Mouse (Mus musculus) MEL (cell line): ENCODE measurements at regions not wholly inside any gene's neighbourhood (a gene's known extent, or its start where the extent isn't known, plus 50 kb on each side); places are given as distances from the start of the nearest gene placed in this dataset.

ENCODE experiments used
- CTCF ChIP-seq, 3 experiments: IDR thresholded peaks in 2 of 3; conservative IDR thresholded peaks in 1 of 3; 2 replicates each; pipeline ENCODE4 v1.5.1; 2011 to 2012; ENCODE audit warnings: low read length in 3 of 3, low read depth in 2 of 3, mild to moderate bottlenecking in 2 of 3, improper control_type of control experiment in 1 of 3, inconsistent platforms in 1 of 3, mixed read lengths in 1 of 3, moderate library complexity in 1 of 3; ENCODE audit not compliant: control insufficient read depth in 1 of 3, insufficient read depth in 1 of 3, poor library complexity in 1 of 3, severe bottlenecking in 1 of 3
- ETS1 ChIP-seq: IDR thresholded peaks from 2 replicates; pipeline ENCODE4 v1.6.1; 2012; ENCODE audit warnings: low read depth, mild to moderate bottlenecking, inconsistent platforms, low read length, improper control_type of control experiment, moderate library complexity
- MAFK ChIP-seq: IDR thresholded peaks from 2 replicates; pipeline ENCODE4 v1.6.1; 2011; ENCODE audit warnings: low read depth, mild to moderate bottlenecking, low read length, improper control_type of control experiment, borderline replicate concordance
- MAX ChIP-seq: IDR thresholded peaks from 2 replicates; pipeline ENCODE4 v1.6.1; 2011; ENCODE audit warnings: low read length, improper control_type of control experiment
- NRF1 ChIP-seq: IDR thresholded peaks from 2 replicates; pipeline ENCODE4 v1.6.1; 2014; ENCODE audit warnings: low read depth, mild to moderate bottlenecking, inconsistent platforms, low read length, improper control_type of control experiment, moderate library complexity; ENCODE audit not compliant: poor library complexity, insufficient read depth, severe bottlenecking
- POLR2A ChIP-seq, 2 experiments: IDR thresholded peaks; 2 replicates each; pipeline ENCODE4 v1.6.1; 2011 to 2012; ENCODE audit warnings: low read length in 2 of 2, mild to moderate bottlenecking in 2 of 2, control low read depth in 1 of 2, improper control_type of control experiment in 1 of 2, low read depth in 1 of 2, moderate library complexity in 1 of 2; ENCODE audit not compliant: control insufficient read depth in 1 of 2, insufficient read depth in 1 of 2, poor library complexity in 1 of 2
- UBTF ChIP-seq: IDR thresholded peaks from 2 replicates; pipeline ENCODE4 v1.6.1; 2012; ENCODE audit warnings: low read depth, mild to moderate bottlenecking, inconsistent platforms, low read length, improper control_type of control experiment, moderate library complexity, borderline replicate concordance; ENCODE audit not compliant: insufficient read depth
- ZKSCAN1 ChIP-seq: IDR thresholded peaks from 2 replicates; pipeline ENCODE4 v1.6.1; 2012; ENCODE audit warnings: low read depth, mild to moderate bottlenecking, inconsistent platforms, low read length, improper control_type of control experiment, moderate library complexity

DNA sequence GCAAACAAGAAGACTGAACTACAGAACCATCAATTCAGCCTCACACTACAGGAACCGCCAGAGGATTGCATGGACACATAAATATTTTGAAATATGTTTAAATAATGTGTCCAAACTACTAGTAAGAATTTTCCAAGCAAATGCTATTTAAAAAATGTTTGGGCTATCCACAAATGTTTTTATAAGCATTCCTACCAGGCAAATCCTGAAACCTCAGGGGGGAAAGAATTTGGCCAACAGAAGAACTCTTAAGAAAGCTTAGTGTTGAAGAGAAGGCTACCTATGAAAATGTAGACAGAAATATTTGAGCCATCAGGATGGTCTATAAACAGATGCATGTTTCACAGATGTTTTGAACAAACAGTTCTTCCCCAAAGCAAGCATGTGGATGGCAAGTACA is 72.1 kb upstream of the Zbtb20 start:
- TF ChIP-seq MAFK = no peak
- TF ChIP-seq POLR2A (IDR thresholded peaks at IDR 0.05; ENCODE audit: control insufficient read depth in 1 of 2, insufficient read depth in 1 of 2, low read depth in 1 of 2, low read length in 2 of 2, poor library complexity in 1 of 2) = no peak
- TF ChIP-seq UBTF = no peak
- TF ChIP-seq NRF1 = no peak
- TF ChIP-seq CTCF (IDR thresholded peaks at IDR 0.05 in 2 of 3, conservative IDR thresholded peaks at IDR 0.05 in 1 of 3; ENCODE audit: control insufficient read depth in 1 of 3, insufficient read depth in 1 of 3, low read depth in 2 of 3, low read length in 3 of 3, poor library complexity in 1 of 3, severe bottlenecking in 1 of 3) = no peak
- no peak for TF ChIP-seq MAX
- TF ChIP-seq ETS1 = no peak
- TF ChIP-seq ZKSCAN1 = no peak
